Mouse (Mus musculus) T-helper 2 cell (primary cell): ENCODE measurements around the gene Afap1l2.

Experiments
- in situ Hi-C: fragments of 300-600 bp; cut with MboI, MseI; formaldehyde crosslinking; loops from one replicate; pipeline ENCODE4 v1.15.1; 2025; ENCODE audit warnings: high pct_unique_total_duplicates

Afap1l2 gene

GRCm38 (mm10) chr19:56976962-56977948 is 30.8 kb downstream of the Afap1l2 start:
- in situ Hi-C loops = loop anchor here (25.0 kb wide), 1 partner anchor 960 kb away; no protein-coding TSS in a partner anchor

- in situ Hi-C loops = loop anchor here (25.0 kb wide), 1 partner anchor 961 kb away; no protein-coding TSS in a partner anchor
Measured at GRCm38 (mm10) chr19:56976515-56976914, 31.5 kb downstream of the Afap1l2 start.

GRCm38 (mm10) chr19:56975502-56975901 is 32.5 kb downstream of the Afap1l2 start:
- in situ Hi-C loops = loop anchor here (25.0 kb wide), 1 partner anchor 962 kb away; no protein-coding TSS in a partner anchor

- in situ Hi-C loops = no loop called here
Measured at GRCm38 (mm10) chr19:56974159-56974558, 33.9 kb downstream of the Afap1l2 start.

- in situ Hi-C loops = no loop called here
Measured at GRCm38 (mm10) chr19:56972768-56973167, 35.3 kb downstream of the Afap1l2 start.

GRCm38 (mm10) chr19:56971347-56971746 is 36.7 kb downstream of the Afap1l2 start:
- in situ Hi-C loops = no loop called here

GRCm38 (mm10) chr19:56963876-56964275 is 44.2 kb downstream of the Afap1l2 start:
- in situ Hi-C loops = no loop called here

- in situ Hi-C loops = no loop called here
Measured at GRCm38 (mm10) chr19:56959601-56960000, 48.4 kb downstream of the Afap1l2 start.

GRCm38 (mm10) chr19:56959057-56959456 is 49.0 kb downstream of the Afap1l2 start:
- in situ Hi-C loops = no loop called here

GRCm38 (mm10) chr19:56958582-56959021 is 49.4 kb downstream of the Afap1l2 start:
- in situ Hi-C loops = no loop called here

GRCm38 (mm10) chr19:56958011-56958410 is 50.0 kb downstream of the Afap1l2 start:
- in situ Hi-C loops = no loop called here

- in situ Hi-C loops = no loop called here
Measured at GRCm38 (mm10) chr19:56955568-56956513, 52.2 kb downstream of the Afap1l2 start.

- in situ Hi-C loops = no loop called here
Measured at GRCm38 (mm10) chr19:56954857-56955256, 53.2 kb downstream of the Afap1l2 start.

GRCm38 (mm10) chr19:56953856-56954255 is 54.2 kb downstream of the Afap1l2 start:
- in situ Hi-C loops = no loop called here

- in situ Hi-C loops = no loop called here
Measured at GRCm38 (mm10) chr19:56950818-56951217, 57.2 kb downstream of the Afap1l2 start.

GRCm38 (mm10) chr19:56949868-56950267 is 58.2 kb downstream of the Afap1l2 start:
- in situ Hi-C loops = no loop called here

GRCm38 (mm10) chr19:56947971-56948610 is 59.9 kb downstream of the Afap1l2 start:
- in situ Hi-C loops = no loop called here

- in situ Hi-C loops = no loop called here
Measured at GRCm38 (mm10) chr19:56946727-56947126, 61.3 kb downstream of the Afap1l2 start.

GRCm38 (mm10) chr19:56946277-56946676 is 61.8 kb downstream of the Afap1l2 start:
- in situ Hi-C loops = no loop called here

- in situ Hi-C loops = no loop called here
Measured at GRCm38 (mm10) chr19:56945621-56946020, 62.4 kb downstream of the Afap1l2 start.

- in situ Hi-C loops = loop anchor here (5.0 kb wide), 1 partner anchor 47 kb away; no protein-coding TSS in a partner anchor
Measured at GRCm38 (mm10) chr19:56944826-56945225, 63.2 kb downstream of the Afap1l2 start.
